Mouse (Mus musculus) layer of hippocampus, adult 2 months (tissue): ENCODE results near the gene Defb42. TPM values are rescaled to one million over a fixed set of nuclear protein-coding genes. Genes with fewer than 3 reads are reported as not detected.

ENCODE experiments used
- DNase-seq, 2 experiments: peaks; one replicate each; pipeline ENCODE4 v3.0.0; 2022; ENCODE audit warnings: low spot score in 2 of 2
- H3K27ac ChIP-seq: fragments of 200-600 bp; 2 replicates; pipeline ENCODE4 v1.8.1; 2022
- H3K4me3 ChIP-seq: fragments of 200-600 bp; 2 replicates; pipeline ENCODE4 v1.8.1; 2022; ENCODE audit warnings: mild to moderate bottlenecking
- CTCF ChIP-seq: fragments of 200-600 bp; conservative IDR thresholded peaks from 2 replicates; pipeline ENCODE4 v1.8.1; 2022; ENCODE audit warnings: antibody characterized with exemption, mild to moderate bottlenecking, moderate library complexity
- total RNA-seq, 2 experiments: library from RNA; stranded (reverse); gene quantifications; 2 replicates each; pipeline ENCODE4 v1.2.3; 2021

The Defb42 gene
- total RNA-seq, 2 experiments from 2014 or later = 0.25 TPM; not detected in 1

- peak; percentile 99 for TF ChIP-seq CTCF
- peak overlapping the region; percentile 21; the same call in 1 of the 2 replicates for H3K4me3 ChIP-seq
- peak; percentile 16 to 78 for DNase-seq
- no peak overlapping the region for H3K27ac ChIP-seq
Observed at GRCm38 (mm10) chr14:63066630-63067310, 20.0 kb downstream of the Defb42 start.

- Histone ChIP-seq H3K4me3 (no peak overlapping the region), H3K27ac (no peak overlapping the region)
- TF ChIP-seq CTCF = no peak
- no peak for DNase-seq
Observed at GRCm38 (mm10) chr14:63067708-63068107, 20.9 kb downstream of the Defb42 start.

Other genes starting within 250 kb of the Defb42 start
- gene Wdfy2, start 209.3 kb upstream of the Defb42 start, total RNA-seq = 10 to 100 TPM; 15.2 to 16.5 TPM
- gene Defb48, start 62.5 kb upstream of the Defb42 start, total RNA-seq = not detected
- gene Defb47, start 48.9 kb upstream of the Defb42 start, total RNA-seq = not detected
- not detected for gene Defb43, start 35.2 kb upstream of the Defb42 start, total RNA-seq
- gene Defb30, start 3.0 kb downstream of the Defb42 start, total RNA-seq = not detected